Mouse (Mus musculus) liver (tissue): ENCODE results near the gene Wdr83os.
"Not testable (repeated sequence)": the region's sequence is repeated elsewhere in the genome, so short reads cannot be mapped to it uniquely, and the experiment has no call there.

Source experiments
- DNase-seq: peaks from one replicate; pipeline ENCODE4 v3.0.0-alpha.2; 2020; ENCODE audit warnings: mixed read lengths

The Wdr83os gene

DNA sequence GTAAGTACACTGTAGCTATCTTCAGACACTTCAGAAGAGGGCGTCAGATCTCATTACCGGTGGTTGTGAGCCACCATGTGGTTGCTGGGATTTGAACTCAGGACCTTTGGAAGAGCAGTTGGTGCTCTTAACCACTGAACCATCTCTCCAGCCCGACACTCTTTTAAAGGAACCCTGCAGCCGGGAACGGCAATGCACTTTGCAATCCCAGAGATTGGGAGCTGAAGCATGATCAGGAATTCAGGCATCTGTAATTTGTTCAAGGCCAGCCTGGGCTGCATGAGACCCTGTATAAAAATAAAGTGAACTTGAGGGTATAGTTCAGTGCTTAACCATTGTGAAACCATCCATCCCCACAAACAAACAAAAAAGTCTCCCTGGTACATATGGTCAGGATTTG lies 39.7 kb downstream of the Wdr83os start:
- DNase-seq = not testable (repeated sequence)

DNA sequence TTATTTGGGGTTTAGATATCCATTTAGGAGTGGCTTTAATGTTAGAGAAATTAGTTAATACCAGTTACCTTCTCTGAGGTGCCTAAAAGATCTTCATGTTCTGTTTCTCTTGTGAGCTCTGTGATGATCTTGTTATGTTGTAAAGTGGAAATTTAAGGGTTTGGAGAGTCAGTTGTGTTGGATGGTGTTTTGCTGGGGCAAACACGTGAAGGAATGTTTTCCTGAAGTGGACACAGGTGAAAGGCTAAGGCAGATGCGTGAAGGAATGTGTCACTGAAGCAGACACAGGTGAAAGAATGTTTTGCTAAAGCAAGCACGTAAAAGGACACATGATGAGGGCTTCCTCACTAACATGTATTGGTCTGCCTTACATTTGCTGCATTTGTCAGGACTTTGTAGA lies 42.5 kb downstream of the Wdr83os start, which contains the start of gene Zfp791:
Gene Zfp791, minus strand, starts transcription at position 101 of the 400 bp plus-strand sequence.
- no peak for DNase-seq

DNA sequence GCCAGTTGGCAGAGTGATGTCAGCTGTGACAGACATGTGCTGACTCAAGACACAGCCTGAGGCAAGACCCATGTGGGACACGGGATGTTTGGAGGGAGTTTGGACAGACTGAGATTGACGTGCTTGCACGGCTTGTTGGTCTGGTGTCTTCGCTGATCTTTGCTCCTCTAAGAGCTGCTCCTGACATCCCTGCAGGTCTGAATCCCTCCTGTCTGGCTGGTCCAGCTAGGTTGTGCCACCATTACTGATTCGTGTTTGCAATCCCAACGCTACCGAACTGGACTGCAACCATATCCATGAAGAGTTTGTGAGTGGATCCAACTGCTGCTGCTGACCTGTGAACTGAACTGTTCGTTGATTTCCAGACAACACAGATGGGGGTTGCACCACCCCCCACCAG lies 43.2 kb downstream of the Wdr83os start:
- DNase-seq = no peak
